Mouse (Mus musculus): ENCODE measurements around the gene Taf8.

The Taf8 gene

DNA sequence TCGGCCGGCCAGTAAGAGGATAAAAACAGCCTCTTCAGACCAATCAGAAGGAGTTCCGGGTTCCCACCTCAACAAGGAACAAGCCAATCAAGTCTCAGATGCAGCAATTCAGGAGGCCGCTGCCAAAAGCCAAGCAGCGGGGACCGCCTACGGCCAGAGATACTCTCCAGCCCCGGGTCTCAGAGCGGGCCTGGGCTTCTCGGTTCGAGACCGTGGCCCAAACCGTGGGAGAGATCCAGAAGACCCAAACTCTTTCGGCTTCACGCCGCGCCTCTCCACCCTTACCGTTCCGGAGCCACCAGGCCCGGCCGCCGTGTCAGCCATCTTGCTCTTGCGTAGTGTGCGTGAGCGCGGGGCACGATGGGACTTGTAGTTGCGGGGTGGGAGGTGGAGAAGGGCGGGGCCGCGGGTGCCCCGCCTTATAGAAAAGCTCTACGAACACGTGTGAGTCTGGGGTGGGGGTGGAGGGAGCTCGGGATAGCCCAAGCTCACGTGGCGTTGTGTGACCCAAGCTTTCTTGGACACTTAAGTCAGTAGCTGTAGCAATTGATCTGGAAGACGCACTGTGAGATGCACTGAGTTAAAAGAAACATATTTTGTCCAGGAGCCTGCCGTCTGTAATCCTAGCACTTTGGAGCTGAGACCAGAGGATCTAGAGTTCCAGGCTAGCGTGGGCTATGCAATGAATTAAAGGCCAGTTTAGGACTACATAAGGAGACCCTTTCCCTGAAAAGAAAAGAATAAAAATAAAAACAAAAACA lies at the start of gene Taf8:
Taf8 (minus strand) TSS at position 347 of the 761 bp plus-strand sequence.
- peak; percentile 95 for DNase-seq (ENCODE audit: low spot score)

DNA sequence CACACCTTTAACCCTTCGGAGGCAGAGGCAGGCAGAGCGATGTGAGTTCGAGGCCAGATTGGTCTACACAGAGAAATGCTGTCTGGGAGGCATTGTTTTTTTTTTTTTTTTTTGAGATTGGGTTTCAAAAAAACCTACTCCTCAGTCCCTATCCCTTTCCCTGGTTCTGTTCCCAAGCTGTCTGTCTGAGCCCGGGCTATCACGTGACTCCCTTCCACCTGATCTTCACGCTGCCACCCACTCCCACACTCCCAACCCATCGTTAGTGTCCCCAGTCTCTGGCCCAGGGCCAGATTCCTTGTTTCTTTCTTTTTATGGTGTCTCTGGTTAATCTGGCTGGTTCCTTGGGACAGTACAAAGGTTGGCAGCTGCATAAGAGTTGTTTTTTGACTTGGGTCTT lies 49.0 kb upstream of the Taf8 start:
- DNase-seq (ENCODE audit: low spot score): no peak

DNA sequence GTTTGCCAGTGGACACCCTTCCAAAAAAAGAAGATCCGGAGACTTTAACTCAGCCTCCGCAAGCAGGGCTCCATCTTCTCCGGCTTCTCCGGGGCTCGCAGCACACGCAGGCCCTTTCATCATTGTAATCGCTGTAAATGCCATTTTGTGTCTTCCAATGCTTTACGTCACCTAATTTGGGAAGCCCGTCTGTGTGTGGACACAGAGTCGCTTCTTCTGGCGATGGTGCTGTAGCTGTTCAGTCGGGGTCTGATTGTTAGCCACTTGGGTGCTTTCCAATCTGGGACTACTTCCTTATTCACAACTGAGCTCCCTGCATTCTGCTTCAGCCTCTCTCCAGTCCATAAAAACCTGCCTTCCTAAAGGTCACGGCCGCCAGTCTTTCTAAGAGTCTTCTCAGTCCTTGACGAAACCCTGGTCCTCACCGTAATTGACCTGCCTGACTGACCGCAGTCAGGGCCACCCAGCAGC lies 43.8 kb upstream of the Taf8 start:
- DNase-seq (ENCODE audit: low spot score): no peak

DNA sequence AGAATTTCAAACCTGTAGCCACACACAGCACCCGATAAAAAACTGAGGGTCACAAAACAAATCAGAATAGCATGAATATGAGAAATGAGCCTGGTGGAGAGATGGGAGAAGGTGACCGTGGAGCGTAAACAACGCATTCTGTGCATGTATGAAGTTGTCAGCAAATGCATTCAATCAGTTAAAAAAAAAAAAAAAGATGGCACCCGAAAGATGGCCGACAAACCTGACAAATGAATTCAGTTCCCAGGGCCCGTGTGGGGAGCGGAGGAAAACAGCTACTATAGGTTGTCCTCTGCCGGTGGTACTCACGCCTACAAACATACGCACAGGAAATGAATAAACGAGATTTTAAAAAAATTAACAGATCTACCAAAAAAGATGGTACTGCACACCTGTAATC lies 43.1 kb upstream of the Taf8 start:
- no peak for DNase-seq (ENCODE audit: low spot score)

DNA sequence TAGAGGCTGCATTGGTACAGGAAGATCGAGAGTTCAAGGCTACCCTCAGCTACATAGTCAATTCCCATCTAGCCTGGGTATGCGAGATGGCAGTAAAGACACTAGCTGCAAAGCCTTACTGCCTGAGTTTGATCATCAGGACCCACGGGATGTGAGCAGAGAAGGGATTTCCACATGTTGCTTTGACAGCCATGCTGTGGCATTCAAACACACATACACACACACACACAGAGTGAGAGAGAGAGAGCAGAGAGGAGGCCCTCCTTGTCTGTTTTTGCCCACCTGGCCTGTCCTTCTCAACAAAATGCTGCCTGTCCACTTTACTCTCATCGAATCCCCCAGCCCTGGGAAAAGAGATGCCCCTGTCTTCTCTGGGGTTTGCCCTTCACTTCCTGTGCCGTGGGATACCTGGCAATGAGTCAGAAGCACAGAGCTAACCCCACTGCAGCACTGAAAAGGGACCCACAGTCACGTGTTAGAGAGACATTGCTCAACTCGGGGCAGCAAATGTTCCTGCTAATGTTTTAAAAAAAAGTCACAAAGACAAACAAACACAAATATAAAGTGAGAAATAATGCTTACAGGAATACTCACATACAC lies 41.1 kb upstream of the Taf8 start:
- no peak for DNase-seq (ENCODE audit: low spot score)

DNA sequence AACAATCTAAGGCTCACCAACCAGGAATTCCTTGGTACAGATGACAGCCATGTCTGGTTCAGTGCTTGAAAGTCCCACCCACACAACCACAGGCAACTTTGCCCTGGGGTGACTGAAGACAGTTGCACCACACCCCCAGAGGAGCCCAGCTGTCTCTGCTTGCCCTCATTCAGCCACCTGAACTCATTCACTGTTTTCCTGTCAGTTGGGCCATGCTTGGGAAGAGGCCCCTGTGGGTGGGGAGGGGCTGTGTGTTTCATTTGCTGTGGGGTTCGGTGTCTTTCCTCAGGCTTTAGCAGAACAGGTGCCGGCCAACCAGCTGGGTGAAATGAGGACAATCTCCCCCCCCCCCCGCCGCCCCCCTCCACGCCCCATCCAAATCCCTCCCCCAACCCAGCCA lies 40.0 kb upstream of the Taf8 start:
- DNase-seq (ENCODE audit: low spot score): no peak

DNA sequence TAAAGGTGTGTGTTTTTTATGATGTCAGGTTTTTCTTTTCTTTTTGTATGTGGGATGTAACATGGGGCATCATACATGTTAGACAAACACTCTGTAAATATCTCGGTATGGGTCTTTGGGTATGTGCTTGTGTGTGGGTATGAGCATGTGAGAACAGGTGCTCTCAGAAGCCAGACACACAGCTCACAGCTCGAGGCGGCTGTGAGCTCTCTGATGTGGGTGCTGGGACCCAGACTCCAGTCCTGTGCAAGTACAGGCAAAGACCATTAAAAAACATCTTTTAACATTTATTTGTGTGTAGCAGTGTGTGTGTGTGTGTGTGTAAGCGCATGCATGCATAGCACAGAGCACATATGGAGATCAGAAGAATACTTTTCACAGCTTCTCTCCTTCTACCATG lies 37.0 kb upstream of the Taf8 start:
- DNase-seq (ENCODE audit: low spot score): no peak

DNA sequence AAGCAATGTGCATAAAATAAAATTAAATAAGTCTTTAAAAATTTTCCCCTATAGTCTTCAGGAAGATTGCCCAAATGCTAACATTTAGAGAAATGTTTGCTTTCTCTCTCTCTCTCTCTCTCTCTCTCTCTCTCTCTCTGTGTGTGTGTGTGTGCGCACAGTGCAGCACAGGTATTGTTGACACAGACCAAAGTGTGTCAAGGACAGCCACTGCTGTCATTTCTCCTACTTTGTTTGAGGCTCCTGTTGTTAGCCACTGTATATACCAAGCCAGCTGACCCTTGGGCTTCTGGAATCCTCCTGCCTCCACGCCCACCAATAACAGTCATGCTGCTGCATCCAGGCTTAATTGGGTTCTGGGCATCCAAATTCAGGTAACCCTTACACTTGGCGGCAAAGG lies 36.0 kb upstream of the Taf8 start:
- no peak for DNase-seq (ENCODE audit: low spot score)

DNA sequence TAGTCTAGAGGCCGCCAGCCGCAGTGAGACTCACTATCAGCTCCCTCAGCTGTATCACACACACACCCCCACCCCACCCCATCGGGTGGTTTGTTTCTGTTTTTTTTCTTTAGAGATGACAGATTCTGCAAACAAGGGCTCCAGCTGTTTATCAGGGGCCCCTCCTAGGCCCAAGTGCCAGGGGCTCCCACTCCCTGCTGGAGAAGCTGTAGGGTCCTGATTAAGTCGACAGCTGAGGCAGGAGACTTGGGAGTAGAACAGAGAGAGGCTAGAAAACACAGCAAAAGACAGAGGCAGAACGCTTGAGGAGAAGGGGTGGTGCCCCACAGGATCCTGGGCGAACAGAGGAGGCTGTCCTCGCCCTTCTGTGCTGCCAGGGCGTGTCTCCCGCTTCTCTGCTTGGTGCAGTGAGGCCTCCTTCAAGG lies 33.7 kb upstream of the Taf8 start:
- no peak for DNase-seq (ENCODE audit: low spot score)

DNA sequence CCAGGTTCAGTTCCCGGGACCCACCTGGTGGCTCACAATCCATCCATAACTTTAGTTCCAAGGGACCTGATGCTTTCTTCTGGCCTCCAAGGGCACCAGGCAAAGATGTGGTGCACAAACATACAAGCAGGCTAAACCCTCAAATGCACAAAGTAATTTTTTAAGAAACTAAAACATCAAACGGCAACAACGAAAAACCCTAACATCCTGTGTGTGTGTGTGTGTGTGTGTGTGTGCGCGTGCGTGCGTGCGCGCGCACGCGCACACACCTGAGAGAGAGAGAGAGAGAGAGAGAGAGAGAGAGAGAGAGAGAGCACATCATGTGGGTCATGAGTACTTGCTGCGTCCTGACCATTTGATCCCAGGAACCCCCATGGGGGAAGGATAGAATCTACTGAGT lies 31.6 kb upstream of the Taf8 start:
- no peak for DNase-seq (ENCODE audit: low spot score)

DNA sequence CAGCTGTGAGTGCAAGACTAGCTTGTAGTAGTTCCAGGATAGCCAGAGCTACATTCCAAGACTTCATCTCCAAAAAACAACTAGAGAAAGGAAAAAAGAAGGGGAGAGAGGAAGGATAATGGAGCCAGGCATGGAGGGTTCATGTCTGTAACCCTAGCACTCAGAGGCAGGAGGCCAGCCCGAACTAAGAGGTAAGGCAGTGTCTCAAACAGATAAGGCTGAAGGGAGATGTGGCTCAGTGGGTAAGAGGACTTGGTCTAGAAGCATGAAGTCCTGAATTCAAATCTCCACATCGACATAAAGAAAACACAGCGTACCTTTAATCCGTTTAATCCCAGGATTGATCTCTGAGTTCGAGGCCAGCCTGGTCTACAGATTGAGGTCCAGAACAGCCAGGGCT lies 30.3 kb upstream of the Taf8 start:
- no peak for DNase-seq (ENCODE audit: low spot score)

DNA sequence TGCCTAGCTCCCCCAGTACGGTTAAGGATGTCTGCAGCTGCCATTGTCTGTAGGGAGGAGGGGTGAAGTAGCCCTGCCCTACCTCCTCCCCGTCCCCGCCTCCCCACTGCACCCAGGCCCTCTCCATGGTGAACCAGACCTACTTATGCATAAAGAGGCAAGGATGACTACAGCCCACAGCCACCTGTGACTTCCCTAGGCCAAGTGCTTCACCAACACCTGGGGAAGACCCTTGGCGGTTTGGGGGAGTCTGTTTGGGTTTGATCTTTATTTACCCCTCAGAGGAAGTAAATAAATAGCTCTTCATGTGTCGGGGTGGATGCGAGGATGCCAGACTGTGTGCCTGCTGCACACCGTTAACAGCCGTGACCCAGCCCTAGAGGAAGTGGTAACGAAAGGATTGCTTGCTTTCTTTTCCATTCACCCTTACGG lies 29.3 kb upstream of the Taf8 start:
- no peak for DNase-seq (ENCODE audit: low spot score)

DNA sequence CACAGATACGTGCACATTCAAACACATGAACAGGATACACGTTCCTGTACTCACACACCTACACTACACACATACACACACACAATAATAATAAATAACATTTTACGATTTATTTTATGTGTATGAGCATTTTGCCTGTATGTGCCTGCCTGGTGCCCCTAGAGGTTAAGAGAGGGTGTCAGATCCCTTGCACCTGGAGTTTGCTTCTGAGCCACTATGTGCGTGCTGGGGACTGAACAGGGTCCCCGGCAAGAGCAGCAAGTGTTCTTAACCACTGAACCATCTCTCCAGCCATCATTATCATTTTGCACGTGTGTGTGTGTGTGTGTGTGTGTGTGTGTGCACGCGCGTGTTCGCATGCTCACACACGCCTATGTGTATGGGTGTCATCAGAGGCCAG lies 27.5 kb upstream of the Taf8 start:
- no peak for DNase-seq (ENCODE audit: low spot score)

DNA sequence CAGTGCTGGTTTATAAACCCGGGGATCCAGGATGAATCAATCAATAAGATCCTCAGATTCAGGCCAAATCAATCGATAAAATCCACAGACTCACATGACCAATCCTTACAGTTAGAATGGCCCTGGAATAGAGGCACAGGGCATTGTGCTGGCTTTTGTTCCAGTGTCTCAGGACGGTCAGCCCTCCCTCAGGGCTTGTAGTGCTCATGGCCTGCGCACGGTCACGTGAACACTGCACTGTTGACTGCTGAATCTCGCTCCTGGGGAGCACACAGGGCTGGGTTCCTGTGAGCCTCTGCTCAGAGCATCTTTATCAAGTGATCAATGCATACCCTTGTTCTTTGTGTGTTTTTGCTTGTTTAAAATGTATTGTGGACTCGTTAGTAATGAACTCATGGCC lies 26.8 kb upstream of the Taf8 start:
- no peak for DNase-seq (ENCODE audit: low spot score)

DNA sequence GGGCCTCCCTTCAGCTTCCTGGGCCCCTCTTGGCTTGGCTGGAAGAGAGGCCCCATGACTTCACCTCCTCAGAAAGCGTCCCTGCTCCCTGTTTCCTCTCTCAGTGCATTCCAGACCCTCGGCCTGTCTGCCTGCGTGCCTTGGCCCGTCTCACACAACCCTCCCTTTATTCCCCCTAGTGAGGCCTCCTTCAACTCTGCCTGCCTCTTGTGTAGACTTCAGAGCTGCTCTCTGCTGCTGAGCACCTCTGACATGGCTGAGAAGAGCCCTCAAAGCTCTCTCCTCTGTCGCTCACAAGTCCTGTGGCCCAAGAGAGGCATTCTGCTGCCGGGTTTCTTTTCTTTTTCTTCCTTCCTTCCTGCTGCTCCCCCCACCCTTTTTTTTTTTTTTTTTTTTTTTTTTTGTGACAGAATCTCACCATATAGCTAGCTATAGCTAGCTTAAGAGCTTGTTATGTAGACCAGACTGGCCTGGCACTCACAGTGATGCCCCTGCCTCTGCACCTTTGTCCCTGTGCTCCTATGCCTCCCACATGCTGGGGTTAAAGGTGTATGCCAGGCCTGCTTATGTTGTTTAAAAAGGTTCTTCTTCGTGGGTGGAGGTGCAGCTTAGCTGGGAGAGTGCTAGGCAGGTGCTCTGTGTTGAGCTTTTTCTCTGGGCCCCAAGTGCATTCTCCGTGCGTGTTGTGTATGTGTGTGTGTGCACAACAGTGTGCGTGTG lies 25.6 kb upstream of the Taf8 start:
- DNase-seq (ENCODE audit: low spot score): no peak

DNA sequence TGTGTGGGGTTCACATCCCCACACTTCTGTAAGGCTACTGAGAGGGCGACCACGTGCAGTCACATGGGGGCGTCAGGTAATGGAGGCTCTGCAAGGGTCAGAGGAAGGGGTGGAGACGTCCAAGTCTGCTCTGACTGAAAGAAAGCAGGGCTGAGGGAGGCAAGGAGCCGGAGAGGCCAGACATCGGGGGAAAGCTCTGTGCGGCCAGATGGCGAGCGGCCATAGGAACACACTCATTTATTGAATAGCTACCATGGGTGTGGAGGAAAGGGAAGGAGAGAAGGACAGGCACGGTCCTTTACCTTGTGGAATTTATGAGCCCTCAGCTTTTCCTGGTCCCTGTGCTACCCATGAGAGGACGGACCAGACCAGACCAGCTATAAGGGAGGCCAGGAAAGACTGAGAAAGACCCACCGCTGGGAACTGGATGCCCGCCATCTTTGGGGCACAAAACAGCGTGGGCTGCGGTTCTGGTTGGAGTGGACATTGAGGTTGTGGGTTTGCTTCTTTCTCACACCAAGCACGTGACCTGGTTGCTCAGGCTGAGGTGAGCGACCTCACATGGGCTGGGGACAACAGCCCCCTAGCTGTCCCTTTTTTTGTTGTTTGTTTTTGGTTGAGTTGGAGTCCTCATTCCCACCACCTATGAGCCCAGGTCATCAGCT lies 24.9 kb upstream of the Taf8 start:
- peak; percentile 54 for DNase-seq (ENCODE audit: low spot score)

DNA sequence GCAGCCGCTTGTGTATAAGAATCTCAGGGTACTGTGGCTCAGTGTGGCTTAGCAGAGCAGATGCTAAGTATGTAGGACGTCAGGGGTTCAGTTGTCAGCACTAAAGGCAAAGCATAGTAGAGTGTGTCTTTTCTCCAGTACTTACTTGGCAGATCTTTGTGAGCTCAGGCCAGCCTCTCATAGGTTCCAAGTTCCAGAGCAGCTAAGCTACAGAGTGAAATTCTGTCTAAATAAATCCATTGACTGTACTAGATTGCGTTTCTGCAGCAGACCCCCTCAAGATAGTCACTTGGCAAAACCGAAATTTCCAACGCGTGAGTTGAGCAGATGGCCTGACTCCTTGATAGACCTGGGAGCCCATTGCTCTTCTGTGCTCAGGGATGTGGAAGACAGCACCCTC lies 22.9 kb upstream of the Taf8 start:
- no peak for DNase-seq (ENCODE audit: low spot score)

DNA sequence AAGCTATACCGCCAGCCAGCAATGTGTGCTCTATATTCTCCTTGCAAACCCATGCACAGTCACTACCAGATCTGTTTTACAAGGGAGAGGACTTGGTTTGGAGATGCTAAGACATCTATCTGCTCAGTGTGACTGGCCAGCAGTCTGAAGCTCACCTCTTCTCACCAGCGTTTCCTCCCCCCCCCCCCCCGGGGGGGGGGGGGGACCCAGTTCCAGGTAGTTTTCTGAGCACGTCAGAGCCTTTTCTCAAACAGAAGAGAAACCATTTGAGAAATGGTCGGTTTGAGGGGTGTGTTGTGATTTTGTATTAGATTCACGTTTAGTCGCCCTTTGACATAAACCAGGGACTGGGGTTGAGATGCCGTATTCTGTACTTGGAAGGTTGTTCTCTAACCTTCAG lies 22.0 kb upstream of the Taf8 start:
- no peak for DNase-seq (ENCODE audit: low spot score)

DNA sequence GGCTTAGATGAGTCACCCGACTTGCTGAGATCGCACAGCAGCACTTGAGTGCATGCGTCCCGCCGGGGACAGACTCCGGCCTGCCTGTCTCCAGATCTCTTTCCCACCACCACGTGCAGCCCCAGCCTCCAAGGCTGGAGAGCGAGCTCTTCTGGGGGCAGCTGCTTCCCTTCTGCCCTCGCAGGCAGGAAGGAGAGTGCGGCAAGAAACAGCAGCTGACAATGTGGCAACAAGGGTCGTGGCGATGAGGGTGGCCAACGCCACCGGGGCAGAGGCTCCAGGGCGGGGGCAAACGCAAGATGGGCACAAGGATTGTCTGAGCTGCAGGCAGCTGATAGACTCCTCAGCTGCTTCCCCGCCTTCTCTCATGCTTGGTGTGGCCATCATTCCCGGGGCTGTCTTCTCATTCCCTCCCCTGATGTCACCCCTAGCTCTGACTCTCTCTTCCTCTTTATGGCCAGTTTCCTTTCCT lies 21.2 kb upstream of the Taf8 start:
- DNase-seq (ENCODE audit: low spot score): peak; percentile 52

DNA sequence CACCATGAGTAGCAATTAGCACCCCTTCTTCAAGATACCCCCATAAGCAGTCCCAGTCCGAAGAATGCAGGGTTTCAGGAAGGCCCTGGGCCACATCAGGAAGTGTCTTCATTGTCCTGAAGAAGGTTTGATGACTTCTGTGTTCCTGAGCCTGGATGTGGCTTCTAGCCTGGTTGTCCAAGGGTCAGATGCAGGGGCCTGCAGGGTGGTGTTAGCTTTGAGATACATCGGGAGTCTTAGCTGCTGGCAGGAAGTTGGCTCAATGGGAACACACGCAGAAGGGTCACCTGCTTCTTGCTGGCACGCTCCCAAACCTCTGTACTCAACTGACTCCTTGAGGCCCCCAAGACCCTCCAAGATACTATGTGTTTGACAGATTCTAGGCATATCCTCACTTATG lies 20.4 kb upstream of the Taf8 start:
- peak; percentile 56 for DNase-seq (ENCODE audit: low spot score)

DNA sequence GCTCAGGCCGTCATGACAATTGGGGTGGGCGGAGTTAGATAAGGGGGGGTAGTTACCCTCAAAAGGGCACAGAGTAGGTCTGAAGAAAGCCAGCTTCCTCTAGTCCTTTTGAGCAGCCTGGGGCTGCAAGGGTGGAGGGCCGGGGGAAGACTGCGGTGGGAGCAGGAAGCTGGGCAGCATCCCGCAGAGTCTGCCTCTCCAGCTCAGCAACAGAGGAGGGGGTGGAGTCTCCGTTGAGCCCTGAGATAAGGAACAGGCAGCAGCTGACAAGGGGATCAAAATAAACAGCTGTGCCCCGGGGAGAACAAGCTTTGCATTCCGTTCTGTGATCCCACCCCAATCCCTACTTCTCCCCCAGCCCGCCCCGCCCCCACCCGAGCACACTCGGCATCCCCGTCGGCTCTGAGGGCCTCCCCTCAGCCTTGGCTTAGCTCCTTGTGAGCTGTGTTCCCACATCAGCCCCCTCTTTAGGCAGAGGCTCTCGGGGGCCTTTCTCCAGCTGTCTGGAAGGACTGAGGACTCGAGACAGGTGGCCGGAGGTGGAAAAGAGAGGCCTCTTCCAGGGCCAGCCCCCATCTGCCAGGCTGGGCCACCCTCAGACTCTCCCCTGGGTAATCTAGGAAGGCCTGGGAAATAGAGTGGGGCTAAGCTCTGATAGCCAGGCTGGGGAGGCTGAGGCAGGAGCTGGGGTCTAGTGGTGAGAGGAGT lies 19.6 kb upstream of the Taf8 start:
- peak; percentile 72 for DNase-seq (ENCODE audit: low spot score)

DNA sequence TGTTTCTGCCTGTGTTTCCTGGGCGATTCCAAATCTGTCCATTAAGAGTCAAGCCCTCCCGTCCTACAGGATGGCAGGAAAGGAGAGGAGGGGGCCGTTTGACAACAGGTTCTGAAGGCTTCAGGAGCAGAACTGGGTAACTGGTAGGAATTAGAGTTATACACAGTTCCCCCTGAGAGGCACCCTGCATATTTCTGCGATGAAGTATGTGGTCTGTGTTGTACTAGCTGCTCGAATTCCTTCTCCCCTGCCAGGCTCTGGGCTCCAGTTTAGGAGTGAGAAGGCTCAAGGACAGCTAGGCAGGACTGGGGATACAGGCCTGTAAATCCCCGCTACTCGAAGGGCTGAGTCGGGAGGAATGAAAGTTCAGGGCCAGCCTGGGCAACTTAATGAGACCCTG lies 16.1 kb upstream of the Taf8 start:
- DNase-seq (ENCODE audit: low spot score): no peak
